Mouse (Mus musculus) macrophage (primary cell): ENCODE data around the gene Kcnk18. TPM values are rescaled to one million over a fixed set of nuclear protein-coding genes. Genes with fewer than 3 reads are reported as not detected.

Experiments
- H3K27ac ChIP-seq: fragments of 350-480 bp; formaldehyde crosslinking; 2 replicates; pipeline ENCODE4 v1.9.0; 2021
- H3K36me3 ChIP-seq: fragments of 350-480 bp; formaldehyde crosslinking; 2 replicates; pipeline ENCODE4 v1.9.0; 2021; ENCODE audit errors: inconsistent target
- H3K4me3 ChIP-seq: fragments of 350-480 bp; formaldehyde crosslinking; 2 replicates; pipeline ENCODE4 v1.9.0; 2021; ENCODE audit errors: inconsistent target
- H3K79me2 ChIP-seq: fragments of 350-480 bp; formaldehyde crosslinking; 2 replicates; pipeline ENCODE4 v1.9.0; 2021; ENCODE audit errors: inconsistent target
- WGBS: methylation state at CpG from one replicate; pipeline ENCODE4 v1.1.7; 2026; ENCODE audit warnings: inconsistent platforms; ENCODE audit not compliant: missing documents; 5-methylcytosine and 5-hydroxymethylcytosine counted together
- polyA plus RNA-seq: library from polyadenylated mRNA; stranded (reverse); fragments of 250-400 nt; gene quantifications from 3 replicates; pipeline ENCODE4 v1.2.4, GENCODE M21; 2018; ENCODE audit warnings: inconsistent platforms

Kcnk18 gene
- polyA plus RNA-seq, 1 experiment from 2014 or later = not detected

DNA sequence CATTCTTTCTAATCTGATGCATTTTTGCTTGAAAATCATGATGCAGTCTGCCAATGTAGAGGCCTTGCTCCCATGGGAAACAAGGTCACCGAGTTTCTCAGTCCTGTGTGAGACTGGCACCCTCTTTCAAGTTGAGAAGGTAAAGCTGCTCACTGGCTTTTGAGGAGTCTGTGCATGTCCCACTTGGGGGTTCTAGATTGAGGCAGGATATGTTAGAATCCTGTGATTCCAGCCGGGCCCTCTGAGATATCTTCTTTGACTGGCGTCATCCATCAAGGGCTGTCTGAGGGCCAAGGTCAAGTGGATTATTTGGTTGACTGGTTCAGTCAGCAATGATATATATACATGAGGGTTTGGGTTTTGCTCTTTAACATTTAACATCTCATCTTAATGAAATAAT, 63.0 kb downstream of the Kcnk18 start:
- H3K79me2 ChIP-seq = no peaks in the 10 kb centered on the region
- no peak overlapping the region for H3K4me3 ChIP-seq
- no peak overlapping the region for H3K27ac ChIP-seq
- WGBS = 89% methylated on average over 3 of the region's 3 CpGs
- no peaks in the 10 kb centered on the region for H3K36me3 ChIP-seq

Other genes starting within 250 kb of the Kcnk18 start
- gene Shtn1, start 143.1 kb upstream of the Kcnk18 start, polyA plus RNA-seq = 31.2 to 80.8 TPM (median 43.7 TPM) in 3 replicates
- not detected in 3 replicates for gene Vax1, start 49.2 kb upstream of the Kcnk18 start, polyA plus RNA-seq
- gene Slc18a2, start 41.7 kb downstream of the Kcnk18 start, polyA plus RNA-seq = 0.09 TPM in 1 of 3 replicates, not detected in the others
- gene Rps12-ps3, start 103.1 kb downstream of the Kcnk18 start, polyA plus RNA-seq = 11.3 to 140 TPM (median 136 TPM) in 3 replicates
- gene Pdzd8, start 126.6 kb downstream of the Kcnk18 start, polyA plus RNA-seq = 14.8 to 16.5 TPM (median 16.4 TPM) in 3 replicates
- gene Emx2, start 239.2 kb downstream of the Kcnk18 start, polyA plus RNA-seq = not detected in 3 replicates